Mouse (Mus musculus): ENCODE data around the gene Esam. TPM values are rescaled to one million over a fixed set of nuclear protein-coding genes. Genes with fewer than 3 reads are reported as not detected.
A peak's percentile ranks its signal among the peaks of the same experiment; 100 is the strongest.

Gene Esam
- polyA plus RNA-seq, 1 experiment: not detected

GRCm38 (mm10) chr9:37567019-37567418 is 39.1 kb downstream of the Esam start:
- 77% methylated on average over 2 of the region's 2 CpGs for WGBS
- Histone ChIP-seq H3K4me3 (ENCODE audit: insufficient read depth, low read depth, low read length) (no peak overlapping the region), H3K4me1 (ENCODE audit: control insufficient read depth, insufficient read depth, low read length) (peaks cover 15% of the 10 kb centered on the region), H3K27ac (ENCODE audit: insufficient read depth, low read depth, low read length) (no peak overlapping the region)
- TF ChIP-seq CTCF (IDR thresholded peaks at IDR 0.05; ENCODE audit: insufficient read depth, low read depth, low read length) (no peak), POLR2A (IDR thresholded peaks at IDR 0.05; ENCODE audit: insufficient read depth, low read depth, low read length) (no peak)

- H3K4me3 ChIP-seq (ENCODE audit: insufficient read depth, low read depth, low read length): no peak overlapping the region
- WGBS: 39% methylated on average over 5 of the region's 5 CpGs
- TF ChIP-seq POLR2A (IDR thresholded peaks at IDR 0.05; ENCODE audit: insufficient read depth, low read depth, low read length) (no peak), CTCF (IDR thresholded peaks at IDR 0.05; ENCODE audit: insufficient read depth, low read depth, low read length) (no peak)
- H3K27ac ChIP-seq (ENCODE audit: insufficient read depth, low read depth, low read length): peak overlapping the region; percentile 71
- peaks cover 15% of the 10 kb centered on the region for H3K4me1 ChIP-seq (ENCODE audit: control insufficient read depth, insufficient read depth, low read length)
Measured at GRCm38 (mm10) chr9:37567454-37567853, 39.6 kb downstream of the Esam start.

- WGBS: 18% methylated on average over 15 of the region's 15 CpGs
- no peak overlapping the region for H3K4me3 ChIP-seq (ENCODE audit: insufficient read depth, low read depth, low read length)
- TF ChIP-seq POLR2A (IDR thresholded peaks at IDR 0.05; ENCODE audit: insufficient read depth, low read depth, low read length) (no peak), CTCF (IDR thresholded peaks at IDR 0.05; ENCODE audit: insufficient read depth, low read depth, low read length) (no peak)
- peak overlapping the region; percentile 71 for H3K27ac ChIP-seq (ENCODE audit: insufficient read depth, low read depth, low read length)
- H3K4me1 ChIP-seq (ENCODE audit: control insufficient read depth, insufficient read depth, low read length): peaks cover 19% of the 10 kb centered on the region
Measured at GRCm38 (mm10) chr9:37567892-37568604, 40.2 kb downstream of the Esam start.

GRCm38 (mm10) chr9:37568605-37569214 is 40.8 kb downstream of the Esam start:
- TF ChIP-seq CTCF (IDR thresholded peaks at IDR 0.05; ENCODE audit: insufficient read depth, low read depth, low read length) (no peak), POLR2A (IDR thresholded peaks at IDR 0.05; ENCODE audit: insufficient read depth, low read depth, low read length) (no peak)
- WGBS: 54% methylated on average over 4 of the region's 4 CpGs
- Histone ChIP-seq H3K27ac (ENCODE audit: insufficient read depth, low read depth, low read length) (no peak overlapping the region), H3K4me3 (ENCODE audit: insufficient read depth, low read depth, low read length) (no peak overlapping the region), H3K4me1 (ENCODE audit: control insufficient read depth, insufficient read depth, low read length) (peaks cover 22% of the 10 kb centered on the region)

- Histone ChIP-seq H3K4me3 (ENCODE audit: insufficient read depth, low read depth, low read length) (no peak overlapping the region), H3K27ac (ENCODE audit: insufficient read depth, low read depth, low read length) (no peak overlapping the region), H3K4me1 (ENCODE audit: control insufficient read depth, insufficient read depth, low read length) (peaks cover 22% of the 10 kb centered on the region)
- 83% methylated on average over 2 of the region's 2 CpGs for WGBS
- no peak for TF ChIP-seq CTCF (IDR thresholded peaks at IDR 0.05; ENCODE audit: insufficient read depth, low read depth, low read length)
- TF ChIP-seq POLR2A (IDR thresholded peaks at IDR 0.05; ENCODE audit: insufficient read depth, low read depth, low read length): no peak
Measured at GRCm38 (mm10) chr9:37569231-37569835, 41.5 kb downstream of the Esam start.

GRCm38 (mm10) chr9:37572204-37572876 is 44.5 kb downstream of the Esam start:
- TF ChIP-seq CTCF (IDR thresholded peaks at IDR 0.05; ENCODE audit: insufficient read depth, low read depth, low read length): no peak
- TF ChIP-seq POLR2A (IDR thresholded peaks at IDR 0.05; ENCODE audit: insufficient read depth, low read depth, low read length): no peak
- Histone ChIP-seq H3K27ac (ENCODE audit: insufficient read depth, low read depth, low read length) (no peak overlapping the region), H3K4me3 (ENCODE audit: insufficient read depth, low read depth, low read length) (no peak overlapping the region), H3K4me1 (ENCODE audit: control insufficient read depth, insufficient read depth, low read length) (peaks cover 30% of the 10 kb centered on the region)
- 51% methylated on average over 3 of the region's 3 CpGs for WGBS

GRCm38 (mm10) chr9:37576436-37576930 is 48.6 kb downstream of the Esam start:
- WGBS: 11% methylated on average over 14 of the region's 14 CpGs
- H3K27ac ChIP-seq (ENCODE audit: insufficient read depth, low read depth, low read length): peak overlapping the region; percentile 76
- H3K4me3 ChIP-seq (ENCODE audit: insufficient read depth, low read depth, low read length): peak overlapping the region; percentile 12
- H3K4me1 ChIP-seq (ENCODE audit: control insufficient read depth, insufficient read depth, low read length): peaks cover 16% of the 10 kb centered on the region
- TF ChIP-seq POLR2A (IDR thresholded peaks at IDR 0.05; ENCODE audit: insufficient read depth, low read depth, low read length) (no peak), CTCF (IDR thresholded peaks at IDR 0.05; ENCODE audit: insufficient read depth, low read depth, low read length) (no peak)

- WGBS: 86% methylated on average over 5 of the region's 5 CpGs
Measured at GRCm38 (mm10) chr9:37583594-37583993, 55.7 kb downstream of the Esam start.

More at GRCm38 (mm10) chr9:37583594-37583993, 55.7 kb downstream of the Esam start:
- Histone ChIP-seq H3K27ac (ENCODE audit: insufficient read depth, low read depth, low read length) (no peak overlapping the region), H3K4me3 (ENCODE audit: insufficient read depth, low read depth, low read length) (no peak overlapping the region), H3K4me1 (ENCODE audit: control insufficient read depth, insufficient read depth, low read length) (no peaks in the 10 kb centered on the region)
- TF ChIP-seq POLR2A (IDR thresholded peaks at IDR 0.05; ENCODE audit: insufficient read depth, low read depth, low read length) (no peak), CTCF (IDR thresholded peaks at IDR 0.05; ENCODE audit: insufficient read depth, low read depth, low read length) (no peak)
